Mouse (Mus musculus) left cerebral cortex, adult 2 months (tissue): ENCODE data around the gene Scfd2. TPM values are rescaled to one million over a fixed set of nuclear protein-coding genes. Genes with fewer than 3 reads are reported as not detected.

Experiments
- DNase-seq, 2 experiments: peaks; one replicate each; pipeline ENCODE4 v3.0.0; 2021 to 2022; ENCODE audit warnings: low spot score in 2 of 2, mixed read lengths in 1 of 2; ENCODE audit errors: extremely low spot score in 1 of 2
- H3K27ac ChIP-seq: fragments of 200-600 bp; 2 replicates; pipeline ENCODE4 v1.8.1; 2022
- H3K4me3 ChIP-seq: fragments of 200-600 bp; 2 replicates; pipeline ENCODE4 v1.8.1; 2022
- CTCF ChIP-seq: fragments of 200-600 bp; IDR thresholded peaks from 2 replicates; pipeline ENCODE4 v1.8.1; 2022; ENCODE audit warnings: antibody characterized with exemption, mild to moderate bottlenecking, moderate library complexity
- intact Hi-C: fragments of 180-260 bp; cut with DNase I; formaldehyde crosslinking; loops from one replicate; pipeline ENCODE4 v1.15.1; 2025
- total RNA-seq, 2 experiments: library from RNA; stranded (reverse); gene quantifications; 2 replicates each; pipeline ENCODE4 v1.2.3; 2021

The Scfd2 gene
- total RNA-seq, 2 experiments from 2014 or later, result 28.4 to 30.5 TPM

GRCm38 (mm10) chr5:74190161-74190491 lies 341.4 kb downstream of the Scfd2 start:
- intact Hi-C loops, result loop anchor here (10.0 kb wide), 2 partner anchors 125 to 235 kb away; partner anchors contain the start of gene Usp46
- TF ChIP-seq CTCF, result no peak
- no peak for DNase-seq
- Histone ChIP-seq H3K27ac (peak overlapping the region; percentile 56), H3K4me3 (peak overlapping the region; percentile 18; the same call in 1 of the 2 replicates)

- Histone ChIP-seq H3K27ac (peak overlapping the region; percentile 56), H3K4me3 (peak overlapping the region; percentile 18; the same call in 1 of the 2 replicates)
- TF ChIP-seq CTCF, result no peak
- DNase-seq, result no peak
- intact Hi-C loops, result loop anchor here (10.0 kb wide), 2 partner anchors 125 to 235 kb away; partner anchors contain the start of gene Usp46
Observed at GRCm38 (mm10) chr5:74189484-74190160, 341.9 kb downstream of the Scfd2 start.

GRCm38 (mm10) chr5:74188886-74189285 lies 342.7 kb downstream of the Scfd2 start:
- no peak for TF ChIP-seq CTCF
- no peak for DNase-seq
- intact Hi-C loops, result no loop called here
- peak overlapping the region; percentile 56 for H3K27ac ChIP-seq
- H3K4me3 ChIP-seq, result no peak overlapping the region

DNA sequence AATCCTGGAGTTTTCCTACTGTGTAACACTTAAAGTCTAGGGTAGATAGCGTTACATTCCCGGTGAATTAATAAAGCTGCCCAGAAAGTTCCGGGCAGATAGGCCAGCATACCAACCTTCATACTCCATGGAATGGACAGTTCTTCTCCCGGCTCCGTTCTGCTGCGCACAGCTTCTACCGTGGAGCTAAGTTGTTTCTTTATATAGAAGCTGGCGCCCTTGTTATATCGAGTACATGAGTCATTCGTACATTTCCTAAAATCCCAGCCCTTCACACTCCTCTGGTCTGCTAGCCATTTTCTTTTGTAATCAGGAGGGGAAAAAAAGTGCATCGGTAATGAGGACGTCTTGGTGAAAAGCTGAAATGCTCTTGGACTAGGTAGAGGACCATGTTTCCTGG lies 343.5 kb downstream of the Scfd2 start:
- intact Hi-C loops, result no loop called here
- Histone ChIP-seq H3K4me3 (no peak overlapping the region), H3K27ac (peak overlapping the region; percentile 56; the same call in 1 of the 2 replicates)
- no peak for TF ChIP-seq CTCF
- no peak for DNase-seq

- Histone ChIP-seq H3K27ac (no peak overlapping the region), H3K4me3 (no peak overlapping the region)
- intact Hi-C loops, result no loop called here
- no peak for DNase-seq
- no peak for TF ChIP-seq CTCF
Observed at GRCm38 (mm10) chr5:74184607-74185006, 347.0 kb downstream of the Scfd2 start.

DNA sequence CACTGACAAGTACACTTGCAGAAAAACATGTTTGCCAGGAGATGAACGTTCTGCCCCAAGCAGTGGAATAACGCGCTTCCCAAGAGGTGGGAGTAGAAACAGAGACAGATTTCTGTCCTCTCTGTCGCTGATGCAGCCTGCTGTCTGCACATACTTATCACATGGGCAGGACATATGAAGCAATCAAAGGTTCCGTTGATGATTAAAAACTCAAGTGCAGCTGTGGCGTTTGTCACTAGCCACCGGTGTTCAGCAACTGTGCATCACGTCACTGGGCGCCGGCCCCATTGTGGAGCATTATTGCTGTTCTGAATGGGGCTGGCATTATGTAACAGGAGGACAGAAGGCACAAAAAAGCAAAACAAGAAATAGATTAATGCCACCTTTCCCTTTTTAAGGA lies 348.4 kb downstream of the Scfd2 start:
- Histone ChIP-seq H3K27ac (no peak overlapping the region), H3K4me3 (no peak overlapping the region)
- TF ChIP-seq CTCF, result no peak
- no peak for DNase-seq
- intact Hi-C loops, result no loop called here

- intact Hi-C loops, result no loop called here
- Histone ChIP-seq H3K27ac (no peak overlapping the region), H3K4me3 (no peak overlapping the region)
- no peak for TF ChIP-seq CTCF
- no peak for DNase-seq
Observed at GRCm38 (mm10) chr5:74180216-74180615, 351.3 kb downstream of the Scfd2 start.

- DNase-seq, result no peak
- H3K27ac ChIP-seq, result no peak overlapping the region
- TF ChIP-seq CTCF, result no peak
- no peak overlapping the region for H3K4me3 ChIP-seq
- intact Hi-C loops, result no loop called here
Observed at GRCm38 (mm10) chr5:74175526-74176270, 355.9 kb downstream of the Scfd2 start.

DNA sequence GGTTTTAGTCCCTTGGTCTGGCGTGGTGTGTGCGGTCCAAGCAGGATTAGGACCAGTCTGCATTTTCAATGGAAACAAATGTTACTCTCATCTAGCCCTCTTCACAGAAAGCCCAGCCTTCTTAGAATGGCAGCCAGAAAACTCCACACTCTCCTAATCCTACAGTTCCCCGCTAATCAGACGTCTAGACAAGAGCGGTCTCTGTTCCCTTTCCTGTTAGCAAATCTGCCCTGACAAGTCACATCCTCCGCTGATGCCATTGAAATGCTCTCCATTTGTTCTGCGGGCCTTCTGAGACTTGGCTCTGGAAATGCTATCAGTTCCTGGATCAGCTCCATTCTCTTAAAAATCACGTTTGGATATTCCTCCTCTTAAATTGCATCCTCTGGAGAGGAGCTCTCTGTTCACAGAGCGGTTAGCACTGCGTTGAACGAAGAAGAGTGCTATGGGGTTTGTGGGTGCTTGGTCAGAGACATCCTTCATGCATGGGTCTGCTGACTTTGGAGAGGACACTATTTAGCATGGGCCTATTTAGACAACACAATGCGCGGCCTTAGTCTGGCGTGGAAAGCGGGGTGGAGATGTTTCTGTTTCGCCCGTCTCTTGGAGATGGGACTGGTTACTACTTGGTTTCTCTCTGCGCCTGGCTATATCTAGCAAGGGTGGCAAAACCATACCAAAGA lies 358.3 kb downstream of the Scfd2 start:
- TF ChIP-seq CTCF, result no peak
- H3K4me3 ChIP-seq, result no peak overlapping the region
- intact Hi-C loops, result no loop called here
- H3K27ac ChIP-seq, result no peak overlapping the region
- DNase-seq, result no peak

GRCm38 (mm10) chr5:74172208-74172607 lies 359.4 kb downstream of the Scfd2 start:
- intact Hi-C loops, result no loop called here
- no peak overlapping the region for H3K27ac ChIP-seq
- H3K4me3 ChIP-seq, result no peak overlapping the region
- TF ChIP-seq CTCF, result no peak
- no peak for DNase-seq

- intact Hi-C loops, result no loop called here
- no peak for TF ChIP-seq CTCF
- Histone ChIP-seq H3K4me3 (no peak overlapping the region), H3K27ac (no peak overlapping the region)
- no peak for DNase-seq
Observed at GRCm38 (mm10) chr5:74171768-74172167, 359.8 kb downstream of the Scfd2 start.

DNA sequence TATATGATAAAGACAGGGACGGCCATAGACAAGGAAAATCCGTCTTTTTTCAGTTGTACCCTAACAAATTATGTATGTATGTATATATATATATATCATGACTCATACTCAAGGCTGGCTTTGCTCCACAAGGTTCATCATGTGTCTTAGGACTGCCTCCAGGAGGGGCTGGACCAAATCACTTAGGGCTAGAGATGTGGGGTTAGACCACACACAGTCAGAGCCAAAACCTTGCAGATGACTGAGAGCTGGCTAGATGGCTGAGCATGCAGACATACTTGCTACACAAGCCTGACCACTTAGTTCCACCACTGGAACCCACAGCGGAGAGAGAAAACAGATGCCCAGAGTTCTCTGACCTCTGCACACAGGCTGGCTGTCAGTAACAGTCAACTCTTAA lies 363.5 kb downstream of the Scfd2 start:
- no peak for DNase-seq
- H3K4me3 ChIP-seq, result no peak overlapping the region
- no peak overlapping the region for H3K27ac ChIP-seq
- intact Hi-C loops, result no loop called here
- TF ChIP-seq CTCF, result no peak
